Mouse (Mus musculus) CD4-positive, CD25-positive, alpha-beta regulatory T cell, adult 2 months (primary cell): Measurements from ENCODE around the gene Sorbs1.
A peak's percentile ranks its signal among the peaks of the same experiment; 100 is the strongest.

Experiments used
- DNase-seq: peaks from one replicate; pipeline ENCODE4 v3.0.0-alpha.2; 2012; ENCODE audit warnings: low read depth, low spot score

Sorbs1 gene

GRCm38 (mm10) chr19:40346908-40347307 lies 166.7 kb downstream of the Sorbs1 start:
- no peak for DNase-seq

- DNase-seq: no peak
These were observed 167.2 kb downstream of the Sorbs1 start for GRCm38 (mm10) chr19:40346232-40346844.

GRCm38 (mm10) chr19:40345684-40346083 lies 167.9 kb downstream of the Sorbs1 start:
- DNase-seq: peak; percentile 88

GRCm38 (mm10) chr19:40343018-40343417 lies 170.6 kb downstream of the Sorbs1 start:
- DNase-seq: peak; percentile 87

GRCm38 (mm10) chr19:40341141-40341540 lies 172.4 kb downstream of the Sorbs1 start:
- DNase-seq: no peak

- DNase-seq: no peak
These were observed 176.9 kb downstream of the Sorbs1 start for GRCm38 (mm10) chr19:40336694-40337093.

GRCm38 (mm10) chr19:40333905-40334304 lies 179.7 kb downstream of the Sorbs1 start:
- DNase-seq: no peak

GRCm38 (mm10) chr19:40333081-40333480 lies 180.5 kb downstream of the Sorbs1 start:
- no peak for DNase-seq

- DNase-seq: no peak
These were observed 181.3 kb downstream of the Sorbs1 start for GRCm38 (mm10) chr19:40332303-40332702.

GRCm38 (mm10) chr19:40331846-40332245 lies 181.7 kb downstream of the Sorbs1 start:
- DNase-seq: no peak

- DNase-seq: no peak
These were observed 187.5 kb downstream of the Sorbs1 start for GRCm38 (mm10) chr19:40326126-40326525.

GRCm38 (mm10) chr19:40325381-40325780 lies 188.2 kb downstream of the Sorbs1 start:
- no peak for DNase-seq

GRCm38 (mm10) chr19:40322226-40322625 lies 191.4 kb downstream of the Sorbs1 start:
- DNase-seq: no peak

GRCm38 (mm10) chr19:40319199-40319598 lies 194.4 kb downstream of the Sorbs1 start:
- no peak for DNase-seq

GRCm38 (mm10) chr19:40318511-40318910 lies 195.1 kb downstream of the Sorbs1 start:
- no peak for DNase-seq

- DNase-seq: no peak
These were observed 196.6 kb downstream of the Sorbs1 start for GRCm38 (mm10) chr19:40317001-40317400.

GRCm38 (mm10) chr19:40314252-40314651 lies 199.3 kb downstream of the Sorbs1 start:
- no peak for DNase-seq

- DNase-seq: no peak
These were observed 201.9 kb downstream of the Sorbs1 start for GRCm38 (mm10) chr19:40311631-40312030.

- no peak for DNase-seq
These were observed 203.0 kb downstream of the Sorbs1 start for GRCm38 (mm10) chr19:40310410-40311130.

GRCm38 (mm10) chr19:40309911-40310310 lies 203.7 kb downstream of the Sorbs1 start:
- DNase-seq: no peak

GRCm38 (mm10) chr19:40307550-40307949 lies 206.0 kb downstream of the Sorbs1 start:
- no peak for DNase-seq

- DNase-seq: no peak
These were observed 206.9 kb downstream of the Sorbs1 start for GRCm38 (mm10) chr19:40306631-40307030.

- no peak for DNase-seq
These were observed 208.1 kb downstream of the Sorbs1 start for GRCm38 (mm10) chr19:40305456-40305855.
